Mouse (Mus musculus) left cerebral cortex, postnatal 10 days (tissue): ENCODE data around the gene Syn3. TPM values are rescaled to one million over a fixed set of nuclear protein-coding genes. Genes with fewer than 3 reads are reported as not detected.
"Not testable (repeated sequence)": the region's sequence is repeated elsewhere in the genome, so short reads cannot be mapped to it uniquely, and the experiment has no call there.

Experiments used
- DNase-seq, 2 experiments: peaks; one replicate each; pipeline ENCODE4 v3.0.0; 2021 to 2022; ENCODE audit warnings: low spot score in 2 of 2, mixed read lengths in 1 of 2; ENCODE audit errors: extremely low spot score in 1 of 2
- intact Hi-C: fragments of 180-260 bp; cut with DNase I; formaldehyde crosslinking; loops from one replicate; pipeline ENCODE4 v1.15.1; 2025
- total RNA-seq, 2 experiments: library from RNA; stranded (reverse); gene quantifications; 2 replicates each; pipeline ENCODE4 v1.2.3; 2021

The Syn3 gene
- total RNA-seq, 2 experiments from 2014 or later: 42.1 to 46.0 TPM

GRCm38 (mm10) chr10:86384655-86385054 lies 114.0 kb downstream of the Syn3 start:
- DNase-seq: no peak
- intact Hi-C loops: no loop called here

GRCm38 (mm10) chr10:86381922-86382260 lies 116.8 kb downstream of the Syn3 start:
- intact Hi-C loops: no loop called here
- DNase-seq: no peak

GRCm38 (mm10) chr10:86381150-86381921 lies 117.4 kb downstream of the Syn3 start:
- DNase-seq: no peak
- intact Hi-C loops: no loop called here

- intact Hi-C loops: no loop called here
- DNase-seq: no peak
These were observed 118.1 kb downstream of the Syn3 start for GRCm38 (mm10) chr10:86380626-86381025.

GRCm38 (mm10) chr10:86378803-86379202 lies 119.9 kb downstream of the Syn3 start:
- intact Hi-C loops, DNase-seq: not testable (repeated sequence)

GRCm38 (mm10) chr10:86376392-86377185 lies 122.1 kb downstream of the Syn3 start:
- intact Hi-C loops: no loop called here
- DNase-seq: no peak

GRCm38 (mm10) chr10:86375903-86376302 lies 122.8 kb downstream of the Syn3 start:
- peak; percentile 25 to 64 for DNase-seq
- intact Hi-C loops: no loop called here

GRCm38 (mm10) chr10:86374061-86374460 lies 124.6 kb downstream of the Syn3 start:
- intact Hi-C loops: no loop called here
- DNase-seq: no peak

- DNase-seq: no peak
- intact Hi-C loops: no loop called here
These were observed 127.1 kb downstream of the Syn3 start for GRCm38 (mm10) chr10:86371561-86371960.

GRCm38 (mm10) chr10:86369346-86369745 lies 129.3 kb downstream of the Syn3 start:
- intact Hi-C loops: no loop called here
- DNase-seq: no peak

- intact Hi-C loops: no loop called here
- no peak for DNase-seq
These were observed 129.9 kb downstream of the Syn3 start for GRCm38 (mm10) chr10:86368811-86369210.

GRCm38 (mm10) chr10:86367346-86367745 lies 131.3 kb downstream of the Syn3 start:
- no peak for DNase-seq
- intact Hi-C loops: no loop called here

GRCm38 (mm10) chr10:86365632-86366092 lies 133.0 kb downstream of the Syn3 start:
- intact Hi-C loops: no loop called here
- DNase-seq: no peak

- intact Hi-C loops: no loop called here
- no peak for DNase-seq
These were observed 134.9 kb downstream of the Syn3 start for GRCm38 (mm10) chr10:86363669-86364309.

GRCm38 (mm10) chr10:86359699-86360098 lies 139.0 kb downstream of the Syn3 start:
- intact Hi-C loops: loop anchor here (10.0 kb wide), 1 partner anchor 95 kb away; no protein-coding TSS in a partner anchor
- DNase-seq: peak in 1 of 2 experiments; percentile 23

GRCm38 (mm10) chr10:86359208-86359607 lies 139.5 kb downstream of the Syn3 start:
- intact Hi-C loops: loop anchor here (10.0 kb wide), 1 partner anchor 96 kb away; no protein-coding TSS in a partner anchor

GRCm38 (mm10) chr10:86358307-86358975 lies 140.3 kb downstream of the Syn3 start:
- no peak for DNase-seq
- intact Hi-C loops: loop anchor here (10.0 kb wide), 1 partner anchor 96 kb away; no protein-coding TSS in a partner anchor

More at GRCm38 (mm10) chr10:86359208-86359607, 139.5 kb downstream of the Syn3 start:
- DNase-seq: no peak

- intact Hi-C loops: loop anchor here (10.0 kb wide), 1 partner anchor 98 kb away; no protein-coding TSS in a partner anchor
- DNase-seq: no peak
These were observed 141.7 kb downstream of the Syn3 start for GRCm38 (mm10) chr10:86356819-86357563.
